Mouse (Mus musculus) heart, adult 18-20 months (tissue): Measurements from ENCODE around the gene Pigyl. TPM values are rescaled to one million over a fixed set of nuclear protein-coding genes. Genes with fewer than 3 reads are reported as not detected.
A peak's percentile ranks its signal among the peaks of the same experiment; 100 is the strongest.
"Not testable (repeated sequence)": the region's sequence is repeated elsewhere in the genome, so short reads cannot be mapped to it uniquely, and the experiment has no call there.

Experiments
- DNase-seq, 2 experiments: peaks; one replicate each; pipeline ENCODE4 v3.0.0; 2021 to 2022; ENCODE audit warnings: mixed read lengths in 1 of 2
- total RNA-seq, 2 experiments: library from RNA; stranded (reverse); gene quantifications; 2 replicates each; pipeline ENCODE4 v1.2.3; 2021

Gene Pigyl
- total RNA-seq, 2 experiments from 2014 or later = 43.8 to 55.1 TPM

DNA sequence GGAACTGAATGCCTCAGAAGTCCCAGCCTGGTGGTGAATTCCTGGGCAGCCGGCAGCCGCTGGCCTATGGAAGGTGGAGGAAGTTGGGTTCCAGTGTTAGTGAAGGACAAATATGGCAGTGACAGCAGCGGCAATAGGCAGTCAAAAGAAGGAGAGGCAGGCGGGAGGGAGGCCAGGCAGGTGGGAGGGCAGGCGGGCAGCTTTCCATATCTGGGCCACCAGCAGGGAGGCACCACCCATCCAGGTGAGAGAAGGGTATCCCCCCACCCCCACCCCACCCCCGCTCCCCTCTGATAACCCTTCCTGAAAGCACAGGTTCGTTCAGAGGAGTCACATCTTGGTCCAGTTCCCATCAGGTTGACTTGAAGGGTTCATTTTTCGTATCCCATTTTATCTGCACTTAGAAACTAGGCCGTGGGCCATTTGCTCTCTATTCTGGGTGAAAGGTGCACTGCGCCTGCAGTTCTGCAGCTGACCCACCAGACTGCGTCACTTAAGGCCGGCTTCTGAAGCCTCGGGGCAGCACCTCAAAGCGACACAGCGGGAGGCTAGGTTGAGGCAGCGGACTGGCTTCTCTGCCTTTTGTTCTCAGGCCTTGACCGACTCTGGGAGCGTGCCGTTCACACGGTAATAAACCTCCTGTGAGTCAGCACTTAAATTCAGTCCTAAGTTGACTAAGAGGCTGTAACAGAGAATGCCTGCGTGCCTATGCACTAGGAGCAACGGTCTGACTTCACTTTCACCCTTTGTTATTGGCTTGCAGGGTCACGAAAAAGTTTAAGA lies 19.7 kb upstream of the Pigyl start:
- DNase-seq = no peak

- peak in 1 of 2 experiments; percentile 69 for DNase-seq
Observed at GRCm38 (mm10) chr9:22138480-22138879, 18.2 kb upstream of the Pigyl start.

GRCm38 (mm10) chr9:22139746-22140145 lies 16.9 kb upstream of the Pigyl start:
- DNase-seq = no peak

DNA sequence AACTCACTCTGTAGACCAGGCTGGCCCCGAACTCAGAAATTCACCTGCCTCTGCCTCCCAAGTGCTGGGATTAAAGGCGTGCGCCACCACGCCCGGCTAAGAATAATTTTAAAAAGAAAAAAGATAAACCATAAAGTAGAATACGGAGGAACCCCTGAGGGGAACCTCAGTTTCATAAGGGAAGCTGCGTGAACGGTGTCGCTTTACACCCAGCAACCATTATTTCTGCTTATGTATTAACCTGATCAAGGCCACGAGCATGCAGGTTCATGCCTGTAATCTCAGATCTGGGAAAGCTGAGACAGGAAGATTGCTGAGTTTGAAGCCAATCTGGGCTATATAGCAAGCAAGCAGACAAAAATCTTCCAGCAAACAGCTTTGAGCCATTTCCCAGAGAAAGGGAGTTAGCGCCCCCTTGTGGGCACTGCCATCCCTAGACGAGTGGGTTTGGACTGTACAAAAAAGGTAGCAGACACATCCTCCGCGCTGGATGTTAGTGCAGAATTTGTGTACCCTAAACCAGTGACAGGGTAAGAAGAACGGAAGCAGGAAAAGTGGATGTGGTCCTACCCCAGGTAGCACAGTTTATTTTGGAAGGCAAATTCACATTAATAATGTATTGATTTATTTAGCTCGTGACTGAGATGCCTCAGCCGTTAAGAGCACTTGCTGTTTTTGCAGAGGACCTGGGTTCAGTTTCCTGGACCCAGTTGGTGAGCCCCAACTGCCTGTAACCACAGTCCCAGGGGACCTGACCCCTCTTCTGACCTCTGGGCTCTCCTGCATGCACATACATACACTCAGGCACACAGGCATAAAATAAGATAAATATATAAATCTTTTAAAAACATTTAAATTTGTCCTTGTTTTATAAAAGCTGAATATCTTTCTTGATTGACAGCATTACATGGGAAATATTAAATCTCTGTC lies 13.3 kb upstream of the Pigyl start:
- DNase-seq = peak; percentile 81 to 92

GRCm38 (mm10) chr9:22144304-22144965 lies 12.2 kb upstream of the Pigyl start:
- DNase-seq = no peak

GRCm38 (mm10) chr9:22149426-22150248 lies 7.0 kb upstream of the Pigyl start:
- DNase-seq = no peak

DNA sequence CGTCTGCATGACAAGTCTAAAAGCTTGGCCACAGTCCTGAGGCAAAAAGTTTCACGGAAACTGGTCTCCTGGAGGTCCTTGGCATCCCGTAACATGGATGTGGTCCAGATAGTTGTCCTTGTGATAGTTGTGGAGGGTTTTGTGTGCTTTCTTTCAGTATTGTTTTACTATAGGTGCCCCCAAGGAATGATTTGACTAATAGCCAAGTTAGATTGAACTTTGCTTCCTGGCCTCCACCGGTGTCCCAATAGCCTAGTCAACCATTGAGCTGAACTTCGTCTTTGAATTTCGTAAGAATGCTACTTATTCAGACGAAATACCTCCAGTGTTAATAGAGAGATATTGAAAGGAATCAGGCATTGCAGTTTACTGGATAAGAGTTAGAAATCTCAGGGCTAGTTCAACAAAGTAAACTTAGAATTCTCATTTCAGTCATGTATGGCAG lies 6.4 kb upstream of the Pigyl start:
- not testable (repeated sequence) for DNase-seq

DNA sequence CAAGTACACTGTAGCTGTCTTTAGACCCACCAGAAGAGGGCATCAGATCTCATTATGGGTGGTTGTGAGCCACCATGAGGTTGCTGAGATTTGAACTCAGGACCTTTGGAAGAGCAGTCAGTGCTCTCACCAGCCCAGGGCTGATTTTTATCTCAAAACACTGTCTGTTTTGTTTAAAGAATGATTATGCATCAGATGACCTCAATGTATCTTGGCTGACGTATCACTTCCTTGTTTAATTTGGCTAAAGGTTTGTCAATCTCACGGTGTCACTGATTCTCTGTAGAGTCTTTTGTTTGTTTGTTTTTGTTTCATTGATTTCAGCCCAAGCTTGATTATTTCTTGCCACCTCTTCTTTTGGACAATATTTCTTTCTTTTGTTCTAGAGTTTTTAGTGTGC lies 5.7 kb upstream of the Pigyl start:
- no peak for DNase-seq

DNA sequence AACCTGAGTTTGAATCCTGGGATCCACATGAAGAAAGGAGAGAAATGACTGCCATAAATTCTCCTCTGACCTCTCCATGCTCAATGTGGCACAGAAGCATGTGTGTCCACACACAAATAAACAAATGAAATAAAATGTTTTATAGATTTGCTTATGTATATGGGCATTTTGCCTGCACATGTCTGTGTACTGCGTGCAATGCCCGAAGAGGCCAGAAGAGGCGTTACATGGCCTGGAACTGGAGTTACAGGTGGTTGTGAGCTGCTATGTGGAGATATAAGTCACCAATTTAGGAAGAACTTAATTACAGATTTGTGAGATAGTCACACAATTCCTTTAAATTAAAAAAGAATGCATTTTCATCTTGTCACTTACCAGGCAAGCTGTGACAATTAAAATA lies 2.8 kb upstream of the Pigyl start:
- no peak for DNase-seq

DNA sequence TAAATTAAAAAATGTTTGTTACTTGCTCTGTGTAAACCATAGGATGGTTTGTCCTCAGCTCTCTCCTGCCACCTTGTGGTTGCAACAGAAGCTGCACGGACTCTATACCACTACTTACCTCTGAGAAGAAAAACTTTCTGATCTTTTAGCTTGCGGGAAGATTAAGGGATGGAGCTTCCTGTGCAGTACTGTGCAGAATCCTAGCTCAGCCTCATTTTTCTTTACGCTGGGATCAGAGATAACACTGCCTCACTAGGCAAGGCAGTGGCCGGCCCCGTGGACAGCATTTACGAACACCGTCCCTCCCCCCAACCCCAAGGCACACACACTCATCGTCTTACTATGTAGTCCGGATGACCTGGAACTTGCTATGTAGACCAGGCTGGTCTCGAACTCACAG lies 1.0 kb upstream of the Pigyl start:
- peak; percentile 64 to 82 for DNase-seq

DNA sequence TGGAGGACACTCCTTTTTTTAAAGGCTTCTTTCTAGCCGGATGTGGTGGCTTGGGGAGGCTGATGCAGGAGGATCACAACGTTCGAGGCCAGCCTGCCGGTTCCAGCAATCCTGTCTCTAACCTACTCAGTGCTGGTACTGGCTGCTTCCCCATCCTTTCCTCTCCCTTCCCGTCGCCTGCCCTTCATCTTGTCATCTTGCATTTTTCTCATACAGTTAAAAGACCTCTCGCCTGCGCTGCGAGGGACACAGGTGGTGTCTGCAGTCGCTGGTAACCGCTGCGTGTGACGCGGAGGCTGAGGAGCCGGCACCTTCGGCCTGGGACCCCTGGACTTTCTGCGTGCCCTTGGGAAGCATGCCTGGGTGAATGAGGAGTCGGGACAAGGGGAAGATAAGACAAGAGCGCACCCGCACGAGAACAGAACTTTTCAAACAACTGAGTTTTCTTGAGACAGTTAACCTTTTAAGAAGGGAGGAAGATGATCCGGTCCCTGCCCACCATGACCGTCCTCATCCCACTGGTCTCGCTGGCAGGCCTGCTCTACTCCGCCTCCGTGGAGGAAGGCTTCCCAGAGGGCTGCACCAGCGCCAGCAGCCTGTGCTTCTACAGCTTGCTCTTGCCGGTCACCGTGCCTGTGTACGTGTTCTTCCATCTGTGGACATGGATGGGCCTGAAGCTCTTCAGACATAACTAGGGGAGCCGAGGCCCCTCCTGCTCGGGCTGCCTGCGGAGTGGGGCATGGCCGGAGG lies 1.0 kb downstream of the Pigyl start:
- no peak for DNase-seq

DNA sequence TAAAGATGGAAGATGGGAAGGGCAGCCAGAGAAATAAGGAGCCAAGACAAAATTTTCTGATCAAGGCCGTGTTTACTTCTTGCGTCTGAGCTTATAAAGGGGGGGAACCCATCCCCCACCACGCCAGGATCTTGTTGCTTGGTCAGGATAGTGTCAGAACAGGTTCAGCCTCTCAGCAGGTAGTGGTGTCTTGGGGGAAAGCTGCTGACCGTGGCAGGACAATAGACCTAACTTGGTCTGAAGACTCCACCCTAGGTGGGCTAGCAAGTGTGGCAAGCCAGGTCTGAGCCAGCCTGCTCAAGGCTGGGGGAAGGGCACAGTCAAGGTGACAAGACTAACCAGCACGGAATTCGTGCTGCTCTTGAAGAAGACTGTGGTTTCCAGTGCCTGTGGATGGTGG lies 4.7 kb downstream of the Pigyl start:
- no peak for DNase-seq

DNA sequence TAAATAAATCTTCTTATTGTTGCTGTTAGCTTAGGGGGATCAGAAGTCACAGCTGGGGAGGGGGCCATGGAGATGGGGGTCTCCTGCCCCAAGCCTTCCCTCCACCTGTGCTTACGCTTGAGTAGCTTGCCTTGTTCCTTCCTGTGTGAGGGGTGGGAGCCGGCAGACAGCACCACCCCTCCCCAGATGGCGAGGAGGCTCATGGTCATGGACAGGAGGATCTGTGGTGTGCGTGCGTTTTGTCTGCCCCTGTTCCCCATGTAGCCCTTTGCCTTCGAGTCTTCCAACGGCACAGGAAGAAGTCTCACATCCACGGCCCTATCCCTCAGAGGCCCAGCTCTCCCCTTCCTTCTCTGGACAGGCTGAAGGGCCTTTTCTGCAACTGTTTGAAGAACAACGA lies 5.7 kb downstream of the Pigyl start:
- DNase-seq = no peak

DNA sequence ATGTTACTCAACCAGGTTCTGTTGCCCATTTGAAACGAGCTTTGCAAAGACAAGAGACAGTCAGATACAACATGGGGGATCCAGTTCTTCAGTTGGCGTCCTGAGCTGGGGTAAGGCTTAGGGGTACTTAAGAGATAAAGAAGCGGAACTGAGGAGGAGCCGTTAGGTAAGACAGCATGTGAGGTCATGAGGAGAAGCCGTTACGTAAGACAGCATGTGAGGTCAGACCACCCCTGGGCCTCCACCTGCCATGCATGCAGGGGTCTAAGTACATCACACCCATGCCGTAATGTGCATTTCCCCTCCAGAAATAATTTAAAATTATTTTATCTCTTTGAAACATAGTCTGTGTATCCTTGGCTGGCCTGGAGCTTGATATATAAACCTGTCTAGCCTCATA lies 6.3 kb downstream of the Pigyl start:
- no peak for DNase-seq

DNA sequence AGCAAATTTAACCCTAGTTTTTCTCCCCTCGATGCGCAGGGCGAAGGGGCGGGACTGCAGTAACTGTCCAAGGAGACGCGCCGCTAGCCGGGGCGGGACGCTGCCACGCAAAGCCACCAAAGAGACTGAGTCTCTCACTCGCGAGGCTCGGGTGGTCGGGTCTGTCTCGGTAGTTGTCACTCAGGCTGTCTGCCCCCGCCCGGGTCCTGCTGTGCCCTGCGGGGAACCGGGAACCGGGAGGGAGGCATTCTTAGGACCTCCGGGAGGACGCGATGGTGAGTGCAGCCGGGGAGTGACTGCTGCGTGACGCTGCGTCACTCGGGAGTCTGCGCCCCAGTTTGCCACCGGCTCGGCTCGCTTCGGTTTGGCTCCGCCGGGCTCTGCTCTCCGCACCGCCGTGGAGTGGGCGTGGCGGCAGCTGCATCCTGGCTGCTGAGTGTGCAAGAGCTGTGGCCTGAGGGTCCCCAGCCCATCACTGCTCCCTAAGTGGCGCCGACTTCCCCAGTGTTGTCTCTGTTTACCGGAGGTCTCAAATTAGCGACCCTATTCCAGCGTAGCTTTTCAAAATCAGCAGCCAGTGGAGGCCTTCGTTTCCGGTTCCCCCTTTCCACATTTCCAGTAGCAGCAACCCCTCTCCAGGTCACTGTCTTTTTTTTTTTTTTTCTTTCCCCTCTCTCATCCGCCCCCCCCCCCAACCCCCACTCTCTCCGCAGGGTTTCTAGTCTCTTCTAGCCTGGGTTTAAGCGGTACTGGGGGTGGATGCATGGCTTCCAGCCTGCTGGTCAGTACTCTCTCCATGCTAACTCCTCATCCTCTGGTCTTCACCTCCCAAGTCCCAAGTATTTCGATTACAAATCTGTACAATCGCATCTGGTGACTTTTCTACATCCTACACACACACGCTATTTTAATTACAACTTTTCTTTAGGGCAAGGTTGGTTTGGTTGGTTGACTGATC lies 8.3 kb downstream of the Pigyl start:
- DNase-seq = peak; percentile 34 to 35

GRCm38 (mm10) chr9:22165964-22166363 lies 9.3 kb downstream of the Pigyl start:
- DNase-seq = no peak

- DNase-seq = no peak
Observed at GRCm38 (mm10) chr9:22166686-22167085, 10.0 kb downstream of the Pigyl start.

DNA sequence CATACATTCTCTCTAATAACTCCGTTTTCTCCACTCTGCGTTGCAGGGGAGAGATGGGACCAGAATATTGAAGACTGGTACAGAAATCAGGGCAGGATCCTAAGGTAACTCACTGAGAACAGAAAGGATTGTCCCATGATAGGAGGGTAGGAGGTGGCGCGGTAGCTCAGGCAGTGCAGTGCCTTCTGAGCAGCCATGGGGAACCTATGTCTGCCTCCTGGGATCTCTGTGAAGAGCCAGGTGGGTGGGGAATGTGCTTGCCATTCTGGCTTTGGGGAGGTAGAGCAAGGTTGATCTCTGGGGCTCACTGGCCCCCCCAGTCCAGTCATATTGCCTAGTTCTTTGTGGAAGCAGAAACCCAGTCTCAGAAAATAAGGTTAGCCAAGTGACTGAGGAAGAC lies 11.1 kb downstream of the Pigyl start:
- no peak for DNase-seq

GRCm38 (mm10) chr9:22169327-22169726 lies 12.7 kb downstream of the Pigyl start:
- DNase-seq = no peak

GRCm38 (mm10) chr9:22172318-22172717 lies 15.7 kb downstream of the Pigyl start:
- no peak for DNase-seq
